Mouse (Mus musculus): ENCODE results near the gene Zbtb12.
"Not testable (repeated sequence)": the region's sequence is repeated elsewhere in the genome, so short reads cannot be mapped to it uniquely, and the experiment has no call there.

Gene Zbtb12

DNA sequence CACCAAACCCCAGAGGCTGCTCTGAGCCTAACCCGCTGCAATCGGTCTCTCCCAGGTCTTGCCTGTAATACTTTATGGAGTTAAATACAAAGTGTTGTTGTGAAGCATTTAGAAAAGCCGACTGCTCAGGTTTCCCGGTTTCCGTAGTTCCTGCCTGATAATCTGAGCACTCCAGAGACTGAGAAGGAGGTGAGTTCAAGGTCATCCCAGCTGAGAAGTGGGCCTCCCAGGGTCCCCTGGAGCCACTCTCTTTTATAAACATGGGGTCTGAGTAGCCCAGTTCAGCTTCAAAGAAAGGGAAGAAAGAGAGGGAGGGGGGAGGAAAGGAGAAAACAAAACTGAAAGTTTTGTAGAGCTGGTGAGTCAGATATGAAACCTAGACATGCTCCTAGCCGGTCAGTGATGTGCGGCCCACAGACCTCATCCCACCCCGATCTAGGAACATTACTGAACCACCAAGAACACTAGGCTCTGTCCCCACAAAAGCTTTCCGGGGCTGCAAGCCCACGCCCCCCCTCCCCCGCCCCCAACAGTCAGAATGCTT lies at the start of gene Zbtb12:
TSS of gene Zbtb12 (plus strand) at position 148 of the 544 bp plus-strand sequence.
- no peak for DNase-seq

DNA sequence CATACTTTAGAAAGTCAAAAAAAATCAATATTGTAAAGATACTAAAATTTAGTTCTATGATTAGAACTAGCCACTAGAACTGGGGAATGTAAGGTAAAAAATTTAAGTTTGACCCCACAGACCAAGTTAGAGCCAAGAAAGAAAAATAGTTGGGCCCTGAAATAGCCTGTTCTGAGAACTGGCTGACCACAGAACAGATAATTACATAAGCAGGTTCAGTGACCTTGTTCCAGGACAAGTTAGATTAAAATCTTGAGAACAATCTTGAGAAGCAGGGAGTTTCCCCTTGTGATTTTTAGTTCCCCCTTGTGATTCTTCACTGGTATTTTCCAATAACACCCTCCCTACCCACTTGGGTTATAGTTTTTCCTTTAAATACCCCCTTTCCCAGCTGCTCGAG lies 48.5 kb upstream of the Zbtb12 start:
- DNase-seq, result not testable (repeated sequence)

DNA sequence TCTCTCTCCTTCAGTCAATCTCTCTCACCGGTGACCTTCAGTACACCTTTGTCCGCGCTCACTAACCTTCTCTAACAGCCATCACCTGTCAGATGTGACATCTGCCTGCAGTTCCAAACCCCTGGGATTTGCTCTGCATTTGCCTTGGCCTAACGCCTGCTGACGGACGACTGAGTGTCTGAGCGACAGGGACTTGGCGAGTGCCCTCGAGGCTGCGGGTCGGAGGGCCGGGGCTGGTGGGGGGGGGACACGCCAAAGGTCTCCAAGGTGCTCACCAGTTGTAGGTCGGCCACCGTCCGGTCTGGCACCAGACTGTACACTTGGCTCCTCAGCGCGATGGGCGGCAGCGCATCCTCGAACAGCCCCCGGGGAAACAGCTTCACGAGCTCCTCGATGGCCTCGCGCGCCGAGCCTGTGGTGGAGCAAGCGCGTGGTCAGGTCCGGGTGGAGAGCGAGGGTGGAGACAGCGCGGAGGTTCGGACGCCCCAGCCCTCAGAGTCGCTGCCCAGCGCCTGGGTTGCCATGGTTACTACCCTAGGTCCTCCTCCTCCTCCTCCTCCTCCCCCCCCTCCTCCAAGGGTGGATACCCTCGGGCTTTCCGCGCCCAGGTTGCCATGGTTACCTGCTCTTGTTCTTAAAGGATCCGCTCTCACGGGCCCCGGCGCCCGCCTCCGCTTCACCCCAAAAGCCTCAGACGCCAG lies 43.0 kb upstream of the Zbtb12 start:
- DNase-seq, result no peak

DNA sequence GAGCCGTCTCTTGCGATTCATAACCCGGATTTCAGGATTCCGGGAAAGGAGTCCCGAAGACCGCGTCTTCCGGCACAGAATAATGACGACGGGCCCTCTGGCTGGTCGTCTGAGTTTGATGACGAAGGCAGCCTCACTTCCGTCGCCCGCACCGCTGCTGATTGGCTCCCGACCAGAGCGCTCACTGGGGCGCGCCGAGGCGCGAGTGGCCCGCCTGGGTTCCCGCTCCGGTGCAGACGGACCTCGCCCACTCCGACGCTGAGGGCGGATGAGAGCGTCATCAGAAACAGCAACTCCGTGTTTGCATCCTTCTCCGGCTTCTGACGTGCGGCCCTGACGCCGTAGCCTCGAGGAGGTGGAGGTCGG lies 42.4 kb upstream of the Zbtb12 start, which contains the start of the genes Stk19 and Dxo:
TSS of gene Stk19 (minus strand) at position 90 of the 366 bp plus-strand sequence.
TSS of gene Dxo (plus strand) at position 164 of the 366 bp plus-strand sequence.
- DNase-seq, result peak; percentile 94

DNA sequence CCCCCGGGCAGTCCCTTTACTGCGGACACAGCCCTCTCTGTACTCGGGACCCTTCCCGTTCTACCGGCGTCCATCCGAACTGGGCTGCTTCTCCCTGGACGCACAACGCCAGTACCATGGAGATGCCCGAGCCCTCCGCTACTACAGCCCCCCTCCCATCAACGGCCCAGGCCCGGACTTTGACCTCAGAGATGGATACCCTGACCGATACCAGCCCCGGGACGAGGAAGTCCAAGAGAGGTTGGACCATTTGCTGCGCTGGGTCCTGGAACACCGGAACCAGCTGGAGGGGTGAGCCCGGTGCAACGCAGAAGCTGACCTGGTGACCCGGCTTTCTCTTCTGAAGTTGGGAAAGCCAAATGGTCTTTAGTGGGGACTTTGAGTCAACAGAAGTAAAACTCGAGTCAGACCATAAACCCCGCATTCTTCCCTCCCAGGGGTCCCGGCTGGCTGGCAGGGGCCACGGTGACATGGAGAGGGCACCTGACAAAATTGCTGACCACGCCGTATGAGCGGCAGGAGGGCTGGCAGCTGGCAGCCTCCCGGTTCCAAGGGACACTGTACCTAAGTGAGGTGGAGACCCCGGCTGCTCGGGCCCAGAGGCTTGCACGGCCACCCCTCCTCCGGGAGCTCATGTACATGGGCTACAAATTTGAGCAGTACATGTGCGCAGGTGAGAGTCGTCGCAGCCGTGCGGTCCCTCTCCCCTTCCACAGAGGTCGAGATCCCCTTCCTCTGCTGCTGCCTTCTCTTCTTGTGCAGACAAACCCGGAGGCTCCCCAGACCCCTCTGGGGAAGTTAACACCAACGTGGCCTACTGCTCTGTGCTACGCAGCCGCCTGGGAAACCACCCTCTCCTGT lies 41.6 kb upstream of the Zbtb12 start:
- peak; percentile 31 for DNase-seq

DNA sequence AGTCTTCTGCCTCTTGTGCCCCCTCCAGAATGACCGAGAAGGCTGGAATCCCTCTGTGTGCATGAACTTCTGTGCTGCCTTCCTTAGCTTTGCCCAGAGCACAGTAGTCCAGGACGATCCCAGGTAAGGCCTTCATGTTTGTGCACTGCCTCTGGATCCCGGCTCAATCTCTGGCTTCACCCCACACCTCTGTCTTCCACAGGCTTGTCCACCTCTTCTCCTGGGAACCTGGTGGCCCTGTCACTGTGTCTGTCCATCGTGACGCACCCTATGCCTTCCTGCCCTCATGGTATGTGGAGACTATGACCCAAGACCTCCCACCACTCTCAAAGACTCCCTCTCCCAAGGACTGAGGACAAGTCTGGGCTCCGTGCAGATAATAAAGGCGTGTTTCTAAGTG lies 40.5 kb upstream of the Zbtb12 start:
- no peak for DNase-seq

DNA sequence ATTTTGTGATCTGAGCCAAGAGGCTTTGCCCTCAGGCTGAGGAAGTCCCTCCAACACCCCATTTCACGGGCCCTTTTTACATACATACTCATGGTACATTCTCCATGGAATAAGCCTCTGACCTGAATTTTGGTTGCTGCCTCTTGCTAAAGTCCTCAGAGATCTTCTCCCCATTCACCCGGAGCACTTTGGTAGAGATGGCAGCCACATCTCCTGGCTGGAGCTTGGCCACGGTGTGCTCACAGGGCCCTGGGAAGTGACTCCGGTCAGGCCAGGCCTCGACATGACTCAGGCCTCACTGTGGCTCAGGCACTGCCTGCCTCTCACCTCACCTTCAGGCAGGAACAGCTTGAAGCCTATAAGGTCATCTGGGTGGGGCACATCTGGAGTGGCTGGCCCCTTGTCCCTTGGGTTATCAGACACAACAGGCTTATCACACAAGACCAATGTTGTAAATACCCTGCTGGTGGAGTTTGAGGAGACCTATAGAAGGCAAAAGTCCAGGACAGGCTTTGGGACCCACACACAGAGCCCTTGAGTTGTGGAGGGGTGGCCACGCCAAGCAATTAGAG lies 38.5 kb upstream of the Zbtb12 start:
- no peak for DNase-seq

DNA sequence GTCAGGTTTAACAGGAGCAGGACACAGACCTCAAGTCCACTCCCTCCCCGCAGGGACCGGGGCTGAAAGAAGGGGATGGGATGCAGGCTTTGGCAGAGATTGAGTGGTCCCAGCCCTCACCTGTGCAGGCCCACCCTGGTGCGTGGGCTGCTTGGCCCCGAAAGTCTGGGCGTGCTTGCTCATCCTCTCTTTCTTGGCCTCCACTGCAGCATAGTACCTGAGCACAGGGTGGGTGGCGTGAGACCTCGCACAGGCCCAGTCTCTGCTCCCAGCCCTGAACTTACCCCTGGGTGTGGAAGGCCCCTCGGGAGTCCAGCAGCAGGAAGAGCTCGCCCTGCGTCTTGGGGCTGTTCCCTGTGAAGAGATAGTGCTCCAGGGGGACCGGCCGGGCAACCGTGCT lies 34.4 kb upstream of the Zbtb12 start:
- no peak for DNase-seq

DNA sequence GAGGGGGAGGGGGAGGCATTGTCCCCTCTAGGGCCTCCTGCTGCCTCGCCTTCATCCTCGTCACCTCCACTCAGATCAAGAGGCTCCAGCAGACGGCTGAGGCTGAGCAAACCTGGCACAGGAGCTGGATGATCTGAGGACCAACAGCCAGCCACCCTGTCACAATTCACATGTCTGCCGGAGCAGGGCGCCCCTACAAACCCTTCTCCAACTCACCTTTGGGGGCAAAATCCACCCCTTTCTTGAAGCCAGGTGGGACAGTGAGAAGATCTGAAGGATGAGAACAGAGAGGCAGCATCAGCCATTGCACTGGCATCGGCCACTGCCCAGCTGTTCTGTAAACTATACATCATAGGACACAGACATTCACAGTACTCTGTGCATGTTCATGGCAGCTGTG lies 32.1 kb upstream of the Zbtb12 start:
- no peak for DNase-seq

DNA sequence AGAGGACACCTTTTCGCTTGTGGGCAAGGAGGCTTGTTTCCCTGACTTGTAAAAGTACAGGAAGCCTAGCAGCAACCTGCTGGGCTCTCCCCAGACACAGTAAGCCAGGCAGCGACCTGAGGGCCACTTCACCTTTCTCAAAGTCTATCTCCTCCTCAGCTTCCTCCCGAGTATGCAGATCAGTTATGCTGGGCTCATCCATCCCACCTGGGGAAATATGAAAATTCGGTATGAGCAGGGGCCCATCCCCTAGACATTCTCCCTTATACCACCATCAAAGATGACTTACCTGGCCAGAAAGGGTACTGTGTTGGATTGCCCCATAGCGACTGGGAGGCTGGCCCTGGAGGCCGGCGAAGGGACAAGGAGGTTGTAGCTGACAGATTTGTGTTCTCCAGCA lies 31.7 kb upstream of the Zbtb12 start:
- DNase-seq, result no peak

DNA sequence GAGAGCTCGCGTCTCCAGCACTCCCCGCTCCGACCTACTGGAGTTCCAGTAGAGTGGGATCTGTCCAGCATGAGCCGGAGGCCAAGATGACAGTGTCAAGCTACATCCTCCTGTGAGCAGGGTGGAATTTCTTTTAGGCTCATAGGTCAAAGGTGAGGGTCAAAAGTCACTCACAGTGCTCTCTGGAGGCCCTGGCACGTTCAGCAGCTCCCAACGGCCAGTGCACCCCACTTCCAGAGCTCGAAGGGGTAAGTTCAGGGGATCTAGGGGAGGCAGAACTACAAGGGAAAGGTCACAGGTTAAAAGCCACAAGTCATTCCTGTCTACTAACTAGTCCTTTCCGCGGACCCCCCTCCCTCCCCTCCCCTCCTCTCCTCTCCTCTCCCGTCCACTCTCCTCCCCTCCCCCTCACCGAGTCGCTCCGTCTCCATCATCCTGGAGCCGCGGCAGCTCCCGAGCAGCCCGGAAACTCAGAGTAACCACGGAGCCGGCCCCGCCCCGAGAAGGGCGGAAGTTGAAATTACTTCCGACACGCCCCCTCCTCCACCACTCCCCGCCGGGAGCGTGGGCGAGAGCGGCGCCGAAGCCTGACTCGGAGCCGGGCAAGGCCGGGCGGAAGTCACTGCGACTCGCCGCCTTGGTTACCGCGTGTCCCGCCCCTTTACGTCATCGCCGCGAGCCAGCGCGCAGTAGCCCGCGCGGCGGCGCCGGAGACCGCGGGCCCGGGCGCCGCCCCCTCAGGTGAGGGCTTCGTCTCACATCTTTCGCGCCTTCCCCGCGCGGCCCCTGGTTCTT lies 29.4 kb upstream of the Zbtb12 start, which contains the start of the genes Skiv2l and Nelfe:
TSS of gene Skiv2l (minus strand) at position 489 of the 795 bp plus-strand sequence.
TSS of gene Nelfe (plus strand) at position 670 of the 795 bp plus-strand sequence.
- DNase-seq, result peak; percentile 99

DNA sequence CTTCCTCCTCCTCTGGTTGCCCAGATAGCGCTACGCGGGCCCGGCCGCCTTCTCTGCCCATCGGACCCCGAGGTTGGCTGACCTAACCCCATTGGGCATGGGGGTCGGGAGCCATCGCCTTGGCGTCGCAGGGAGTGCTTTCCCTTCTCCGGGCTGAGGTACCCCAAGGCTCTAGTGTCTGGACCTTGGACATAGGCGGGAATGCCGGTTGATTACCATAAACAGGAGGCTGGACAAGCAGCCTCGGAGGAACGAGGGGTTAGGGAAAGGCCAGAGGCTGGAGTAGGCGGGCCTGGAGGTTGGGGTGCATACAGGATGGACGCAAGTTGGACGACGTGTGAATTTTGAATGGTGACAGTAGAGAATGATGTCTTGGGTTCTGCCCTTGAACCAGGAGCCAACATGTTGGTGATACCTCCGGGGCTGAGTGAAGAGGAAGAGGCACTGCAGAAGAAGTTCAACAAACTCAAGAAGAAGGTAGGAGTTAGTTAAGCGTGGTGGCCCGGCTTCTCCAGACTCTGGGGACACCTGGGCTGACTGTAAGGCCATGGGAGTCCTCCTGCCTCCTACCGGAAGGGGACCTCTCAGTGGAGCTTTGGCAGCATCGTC lies 28.7 kb upstream of the Zbtb12 start:
- DNase-seq, result peak; percentile 20

DNA sequence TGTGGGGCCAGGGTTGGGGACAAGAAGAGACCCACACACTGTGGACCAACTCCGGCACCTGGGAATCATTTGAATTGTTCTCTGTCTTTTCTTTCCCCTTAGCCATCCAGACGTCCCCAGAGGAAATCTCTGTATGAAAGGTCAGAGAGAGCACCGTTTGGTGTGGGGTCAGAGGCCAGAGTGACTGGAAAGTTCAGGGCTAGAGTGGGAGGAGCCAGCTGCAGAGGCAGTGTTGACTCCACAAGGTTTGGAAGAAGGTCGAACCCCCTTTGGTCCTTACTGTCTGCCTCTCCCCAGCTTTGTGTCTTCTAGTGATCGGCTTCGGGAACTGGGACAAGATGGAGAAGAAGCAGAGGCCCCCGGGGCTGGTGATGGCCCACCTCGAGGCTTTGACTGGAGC lies 25.8 kb upstream of the Zbtb12 start:
- no peak for DNase-seq

DNA sequence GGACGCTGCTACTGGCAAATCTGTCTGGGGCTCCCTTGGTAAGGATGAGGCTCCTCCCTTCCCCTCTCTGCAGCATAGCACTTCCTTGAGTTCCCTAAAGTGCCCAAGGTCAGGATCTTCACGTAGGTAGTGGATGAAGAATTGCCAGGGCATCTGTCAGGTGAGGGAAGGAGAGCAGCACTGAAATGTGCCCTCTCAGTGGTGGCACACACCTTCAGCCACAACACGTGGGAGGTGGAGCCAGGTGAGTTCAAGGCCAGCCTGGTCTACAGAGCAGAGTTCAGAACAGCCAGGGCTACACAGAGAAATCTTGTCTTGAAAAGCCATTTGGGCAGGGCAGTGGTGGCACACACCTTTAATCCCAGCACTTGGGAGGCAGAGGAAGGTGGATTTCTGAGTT lies 24.5 kb upstream of the Zbtb12 start:
- no peak for DNase-seq

DNA sequence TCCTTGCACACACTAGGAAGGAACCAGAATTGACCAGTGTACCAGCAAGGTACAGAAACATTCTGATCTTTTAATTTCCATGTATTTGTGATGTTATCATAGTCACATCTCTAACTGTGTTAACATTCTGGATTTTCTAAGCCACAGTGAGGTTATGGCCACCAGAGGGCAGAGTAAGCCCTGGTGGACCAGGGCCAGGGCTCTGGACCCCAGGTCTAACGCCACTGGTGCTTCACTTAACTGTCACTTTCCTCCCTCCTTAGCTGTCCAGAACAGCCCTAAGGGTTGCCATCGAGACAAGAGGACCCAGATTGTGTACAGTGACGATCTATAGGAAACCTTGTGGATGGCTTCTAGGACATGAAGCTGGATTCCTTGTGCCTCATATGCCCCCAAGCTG lies 23.5 kb upstream of the Zbtb12 start:
- peak; percentile 53 for DNase-seq

DNA sequence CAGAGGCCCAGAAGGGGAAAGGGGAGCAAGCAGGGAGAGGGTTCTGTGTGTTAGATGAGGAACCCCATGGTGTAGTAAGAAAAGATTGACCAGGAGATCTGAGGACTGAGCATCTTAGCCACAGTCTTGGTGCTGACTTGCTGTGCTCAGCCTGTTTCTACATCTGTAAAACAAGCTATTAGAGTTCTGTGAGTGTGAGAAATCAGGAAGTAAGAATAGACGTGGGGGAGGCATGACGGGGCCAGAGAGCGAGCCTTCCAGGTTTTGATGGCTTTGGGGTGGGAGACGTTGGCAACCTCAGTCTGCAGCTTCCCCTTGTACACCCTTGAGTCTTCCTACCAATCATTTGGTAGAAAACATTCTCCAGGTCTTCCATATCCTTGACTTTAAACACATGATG lies 20.6 kb upstream of the Zbtb12 start:
- DNase-seq, result no peak

DNA sequence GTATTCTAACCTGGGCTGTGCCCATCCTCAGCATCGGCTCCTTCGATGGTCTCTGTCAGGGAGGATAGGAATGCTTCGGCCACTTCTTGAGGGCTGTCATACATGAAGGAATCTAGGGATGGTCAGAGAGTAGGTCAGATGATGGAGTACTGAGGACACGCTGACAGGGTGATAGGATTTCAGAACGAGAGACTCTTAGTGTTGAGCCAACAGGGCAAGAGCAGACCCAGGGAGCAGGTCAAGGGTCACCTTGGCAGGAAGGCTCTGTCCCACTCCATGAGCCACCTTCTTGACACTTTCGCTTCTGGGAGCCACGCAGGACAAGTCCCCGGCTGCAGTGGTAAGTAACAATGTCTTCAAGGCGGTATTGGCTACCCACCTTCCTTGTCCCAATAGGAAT lies 18.8 kb upstream of the Zbtb12 start:
- no peak for DNase-seq

DNA sequence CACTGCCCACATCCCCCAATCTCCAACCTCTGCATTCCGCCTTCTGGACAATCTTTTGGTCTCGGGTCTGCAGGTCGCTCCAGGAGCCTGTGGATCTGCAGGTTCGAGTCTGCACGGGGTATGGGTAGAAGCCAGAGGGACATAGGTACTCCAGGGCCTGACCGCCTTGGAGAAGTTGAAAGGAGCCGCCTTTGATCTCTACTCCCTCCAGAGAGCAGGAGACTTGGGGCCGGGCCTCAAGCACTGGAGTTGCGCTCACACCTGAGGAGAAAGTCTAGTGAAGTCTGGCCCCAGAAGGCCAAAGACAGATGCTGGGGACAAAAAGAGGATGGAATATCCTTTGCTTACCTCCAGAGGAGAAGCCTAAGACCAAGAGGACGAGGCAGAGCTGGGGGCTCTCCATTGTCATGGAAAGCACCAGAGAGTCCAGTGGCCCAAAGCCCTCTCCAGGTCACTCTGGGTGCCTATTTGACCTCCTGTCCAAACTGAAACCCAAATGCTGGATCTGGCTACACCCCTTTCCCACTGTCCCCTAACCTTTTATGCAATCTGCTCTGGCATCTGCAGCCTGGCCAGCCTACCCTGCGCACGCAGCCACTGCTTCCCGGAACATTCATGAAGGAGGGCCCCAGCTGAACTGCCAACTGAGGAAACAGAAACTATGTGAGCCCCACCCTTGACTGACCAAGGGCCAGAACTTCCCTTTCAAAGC lies 17.4 kb upstream of the Zbtb12 start:
- no peak for DNase-seq

DNA sequence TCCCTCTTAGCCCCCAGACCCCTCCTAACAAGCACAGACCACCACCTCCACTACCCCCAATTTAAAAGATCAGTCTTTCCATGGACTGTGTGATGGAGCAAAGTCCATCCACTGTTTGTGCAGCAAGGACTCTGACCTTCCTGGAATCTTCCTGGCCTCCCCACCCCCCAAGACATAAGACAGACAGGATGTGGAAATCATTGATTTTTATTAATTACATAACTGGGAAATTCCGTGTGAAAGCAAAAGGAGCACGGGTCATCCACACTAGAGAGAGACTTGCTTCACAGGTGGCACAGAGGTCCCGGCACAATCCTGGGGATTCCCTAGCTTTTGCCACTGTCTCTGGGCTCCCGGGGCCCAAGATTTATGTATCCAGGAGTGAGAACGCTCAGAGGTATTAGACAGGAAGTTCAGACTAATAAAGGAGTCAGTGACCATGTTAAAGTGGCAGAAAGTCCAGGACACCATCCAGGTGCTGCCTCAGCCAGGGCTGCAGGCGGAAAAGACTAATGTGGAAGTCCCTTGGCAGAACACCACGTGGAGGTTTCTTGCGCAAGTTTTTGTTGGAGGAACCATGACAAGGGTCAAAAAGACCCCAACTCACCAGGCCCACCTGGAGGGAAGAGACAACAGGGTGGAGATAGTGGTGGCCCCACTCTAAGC lies 16.7 kb upstream of the Zbtb12 start, which contains the start of gene Cfb:
TSS of gene Cfb (minus strand) at position 103 of the 666 bp plus-strand sequence.
- DNase-seq, result no peak

DNA sequence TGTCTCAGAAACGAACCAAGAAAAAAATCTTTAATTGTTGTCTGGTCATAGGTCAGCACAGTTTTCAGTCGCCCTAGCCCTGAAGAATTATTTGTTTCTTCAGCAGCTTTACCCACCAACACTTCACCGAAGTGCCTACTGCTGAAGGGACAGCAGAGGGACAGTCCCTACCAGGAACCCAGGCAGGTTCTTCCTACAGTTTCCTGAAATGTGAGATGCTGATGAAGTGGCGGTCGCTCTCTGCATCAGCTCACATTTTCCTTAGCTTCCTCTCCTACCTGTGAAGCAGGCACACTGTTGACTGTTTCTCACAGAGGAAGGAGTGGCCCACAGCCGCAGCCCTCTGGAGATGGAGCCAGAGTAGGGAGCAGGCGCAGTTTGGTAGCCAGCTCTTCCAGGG lies 13.3 kb upstream of the Zbtb12 start:
- no peak for DNase-seq

DNA sequence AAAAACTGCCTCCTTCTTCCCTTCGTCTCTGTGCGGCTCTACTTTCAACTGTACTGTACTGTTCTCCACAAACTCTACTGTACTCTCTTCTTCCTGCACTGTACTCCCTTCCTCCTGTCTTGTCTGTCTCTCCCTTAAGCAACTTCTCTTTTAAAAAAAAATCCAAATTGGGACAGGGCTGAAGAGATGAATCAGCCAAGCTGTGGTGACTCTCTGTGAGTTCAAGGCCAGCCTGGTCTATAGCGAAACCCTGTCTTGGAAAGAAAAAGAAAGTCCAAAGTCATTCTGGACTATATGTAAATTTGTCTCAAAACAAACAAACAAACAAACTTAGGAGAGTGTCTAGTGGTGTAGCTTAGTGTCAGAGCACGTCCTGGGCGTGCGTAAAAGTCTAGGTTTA lies 5.0 kb upstream of the Zbtb12 start:
- DNase-seq, result no peak

All from thymus, postnatal 14 days (tissue).